Comparison of ENCODE assay signal across 10 mouse cellular contexts in the genomic region with DNA sequence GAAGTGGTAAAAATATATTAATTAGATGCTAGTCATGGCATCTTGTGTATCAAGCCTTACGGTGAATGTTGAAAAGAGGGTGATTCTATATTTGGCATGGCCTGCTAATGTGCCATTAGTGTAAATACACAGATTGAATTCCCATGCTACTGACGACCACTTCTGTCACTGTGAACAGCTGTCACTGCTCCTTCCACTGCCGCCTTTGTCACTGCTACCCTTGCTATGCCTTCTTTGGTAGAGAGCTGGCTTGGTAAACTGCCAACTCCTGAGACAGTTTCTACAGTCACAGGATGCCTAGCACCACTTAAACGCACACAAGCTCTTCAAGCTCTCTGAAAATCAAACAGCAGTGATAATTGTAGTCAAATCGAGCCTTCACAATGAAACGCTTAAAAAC.
DNase-seq lines count a peak whose midpoint lies in the region; ATAC-seq and TF ChIP-seq lines count a peak whose summit lies in the region.
"Had no signal": no experiment of that assay in that cellular context is flagged by ENCODE, and none has a peak within 500 bp of the region (broad histone marks: within the 10 kb centered on the region; RNA-seq: fewer than 3 reads in every experiment).

No protein-coding gene starts in this region.

- DNase-seq in heart, embryonic 10.5 days (ENCODE audit: low spot score), result peak; percentile 82
- no peak for DNase-seq in heart, adult 2 months
- peak; percentile 19 for DNase-seq in retina, postnatal 1 day
- DNase-seq in retina, embryonic 14.5 days (ENCODE audit: low spot score), result no peak
- peak; percentile 54 for DNase-seq in lung, postnatal 0 days (ENCODE audit: low spot score)
- DNase-seq in kidney, adult 11 months, result no peak
- DNase-seq in adrenal gland, postnatal 36 days, result no peak
- no peak for DNase-seq in liver, embryonic 11.5 days (ENCODE audit: low spot score)
- DNase-seq: cerebellum, adult 2 months; thymus, adult 2 months had no signal

- H3K9me3 ChIP-seq in heart, embryonic 10.5 days, result no peaks in the 10 kb centered on the region
- H3K9me3 ChIP-seq in lung, postnatal 0 days (ENCODE audit: low read length), result no peaks in the 10 kb centered on the region
- no peaks in the 10 kb centered on the region for H3K9me3 ChIP-seq in liver, embryonic 11.5 days (ENCODE audit: control insufficient read depth, low read length)

- TF ChIP-seq CTCF in heart, adult 2 months (IDR thresholded peaks at IDR 0.05), result no peak
- TF ChIP-seq CTCF in lung, postnatal 0 days (IDR thresholded peaks at IDR 0.05), result no peak

- no peaks in the 10 kb centered on the region for H3K79me2 ChIP-seq in heart, adult 2 months (replicated peaks; ENCODE audit: control insufficient read depth, insufficient read depth, low read length)

- no peak overlapping the region for H3K4me2 ChIP-seq in lung, postnatal 0 days (replicated peaks; ENCODE audit: low read depth, low read length)
- no peak overlapping the region for H3K4me2 ChIP-seq in liver, embryonic 11.5 days

- 45% methylated on average over 6 of the region's 6 CpGs for WGBS in heart, embryonic 10.5 days
- WGBS in heart, adult 2 months, result 35% methylated on average over 6 of the region's 6 CpGs
- WGBS in lung, postnatal 0 days, result 12% methylated on average over 6 of the region's 6 CpGs
- 78% methylated on average over 6 of the region's 6 CpGs for WGBS in liver, embryonic 11.5 days

- no peak for TF ChIP-seq EP300 in heart, adult 2 months (IDR thresholded peaks at IDR 0.05; ENCODE audit: insufficient read depth, low read depth, low read length)
- TF ChIP-seq EP300 in lung, postnatal 0 days (IDR thresholded peaks at IDR 0.05), result no peak

- TF ChIP-seq POLR2A in heart, adult 2 months (IDR thresholded peaks at IDR 0.05; ENCODE audit: insufficient read depth, low read depth, low read length), result no peak

- intact Hi-C loops in heart, adult 2 months (cut with DNase I), result no loop called here

- no peaks in the 10 kb centered on the region for H3K36me3 ChIP-seq in heart, embryonic 10.5 days
- H3K36me3 ChIP-seq in heart, adult 2 months (ENCODE audit: control insufficient read depth, insufficient read depth, low read length), result no peaks in the 10 kb centered on the region
- no peaks in the 10 kb centered on the region for H3K36me3 ChIP-seq in lung, postnatal 0 days (ENCODE audit: insufficient read depth, low read length)
- no peaks in the 10 kb centered on the region for H3K36me3 ChIP-seq in liver, embryonic 11.5 days (ENCODE audit: control insufficient read depth, insufficient read depth, low read length)

- H3K4me3 ChIP-seq in heart, embryonic 10.5 days, result no peak overlapping the region
- H3K4me3 ChIP-seq in heart, adult 2 months, result no peak overlapping the region
- no peak overlapping the region for H3K4me3 ChIP-seq in lung, postnatal 0 days (ENCODE audit: low read depth, low read length)
- H3K4me3 ChIP-seq in liver, embryonic 11.5 days (ENCODE audit: low read depth, low read length), result no peak overlapping the region

- ATAC-seq in lung, postnatal 0 days, result peak; percentile 54; the same call in 1 of the 2 replicates
- ATAC-seq in liver, embryonic 11.5 days (replicated peaks; ENCODE audit: low FRiP score), result no peak

- peak overlapping the region; percentile 72; the same call in 1 of the 2 replicates for H3K27ac ChIP-seq in heart, embryonic 10.5 days
- no peak overlapping the region for H3K27ac ChIP-seq in heart, adult 2 months
- H3K27ac ChIP-seq in lung, postnatal 0 days (ENCODE audit: low read length), result no peak overlapping the region
- no peak overlapping the region for H3K27ac ChIP-seq in liver, embryonic 11.5 days (ENCODE audit: low read depth, low read length)

- no peaks in the 10 kb centered on the region; the same call in 1 of the 2 replicates for H3K4me1 ChIP-seq in heart, embryonic 10.5 days
- H3K4me1 ChIP-seq in heart, adult 2 months (ENCODE audit: control insufficient read depth, insufficient read depth, low read length), result no peaks in the 10 kb centered on the region
- H3K4me1 ChIP-seq in lung, postnatal 0 days (ENCODE audit: insufficient read depth, low read depth, low read length), result peaks cover 6% of the 10 kb centered on the region; the same call in 1 of the 2 replicates
- peaks cover 5% of the 10 kb centered on the region for H3K4me1 ChIP-seq in liver, embryonic 11.5 days (replicated peaks; ENCODE audit: control insufficient read depth, insufficient read depth, low read length)

- H3K9ac ChIP-seq in heart, adult 2 months (ENCODE audit: low read depth, low read length), result no peak overlapping the region
- H3K9ac ChIP-seq in lung, postnatal 0 days (replicated peaks; ENCODE audit: low read depth), result no peak overlapping the region
- no peak overlapping the region for H3K9ac ChIP-seq in liver, embryonic 11.5 days (ENCODE audit: low read depth, low read length)

- no peaks in the 10 kb centered on the region for H3K27me3 ChIP-seq in heart, embryonic 10.5 days (ENCODE audit: insufficient read depth, poor library complexity, severe bottlenecking)
- no peaks in the 10 kb centered on the region for H3K27me3 ChIP-seq in heart, adult 2 months (ENCODE audit: control insufficient read depth, insufficient read depth, low read length)
- no peaks in the 10 kb centered on the region for H3K27me3 ChIP-seq in lung, postnatal 0 days (replicated peaks; ENCODE audit: insufficient read depth, low read length)
- H3K27me3 ChIP-seq in liver, embryonic 11.5 days (replicated peaks; ENCODE audit: control insufficient read depth, insufficient read depth, low read length), result no peaks in the 10 kb centered on the region

Comparison
In these comparisons a context has a peak if more than half of its experiments do, and no peak if none do; other contexts are left out.
1. DNase-seq: peak in heart, embryonic 10.5 days (single experiment), retina, postnatal 1 day (single experiment) and lung, postnatal 0 days (single experiment); none in heart, adult 2 months (0 of 2), retina, embryonic 14.5 days (single experiment), kidney, adult 11 months (single experiment), adrenal gland, postnatal 36 days (0 of 2) and liver, embryonic 11.5 days (single experiment).